Mouse (Mus musculus) myocyte (in vitro differentiated cells): ENCODE results near the gene Kat2b. TPM values are rescaled to one million over a fixed set of nuclear protein-coding genes. Genes with fewer than 3 reads are reported as not detected.

Experiments used
- H3K27me3 ChIP-seq: one replicate; pipeline ENCODE4 v1.6.1; 2011; ENCODE audit not compliant: control insufficient read depth, insufficient read depth, insufficient read length
- H3K36me3 ChIP-seq: one replicate; pipeline ENCODE4 v1.6.1; 2011; ENCODE audit not compliant: control insufficient read depth, insufficient read depth
- H3K4me2 ChIP-seq: one replicate; pipeline ENCODE4 v1.6.1; 2011; ENCODE audit warnings: low read depth, control low read depth
- H3K4me3 ChIP-seq: one replicate; pipeline ENCODE4 v1.5.1; 2011; ENCODE audit warnings: mild to moderate bottlenecking, control low read depth, moderate library complexity
- H3K79me2 ChIP-seq: one replicate; pipeline ENCODE4 v1.6.1; 2011; ENCODE audit not compliant: control insufficient read depth, insufficient read depth
- H3ac ChIP-seq: one replicate; pipeline ENCODE4 v1.6.1; 2011; ENCODE audit not compliant: control insufficient read depth, insufficient read length
- CEBPB ChIP-seq: IDR thresholded peaks from 2 replicates; pipeline ENCODE4 v1.6.1; 2011; ENCODE audit warnings: mild to moderate bottlenecking, moderate library complexity; ENCODE audit not compliant: poor library complexity, insufficient read depth, severe bottlenecking
- E2F4 ChIP-seq: IDR thresholded peaks from one replicate; pipeline ENCODE4 v1.6.1; 2011; ENCODE audit warnings: mild to moderate bottlenecking, control low read depth, moderate library complexity; ENCODE audit not compliant: insufficient read depth
- MAX ChIP-seq: IDR thresholded peaks from one replicate; pipeline ENCODE4 v1.6.1; 2011; ENCODE audit warnings: low read depth, mild to moderate bottlenecking, control low read depth
- MYOD1 ChIP-seq, 3 experiments: IDR thresholded peaks; one replicate each; pipeline ENCODE4 v1.6.1; 2011; ENCODE audit warnings: control low read depth in 2 of 3, low read depth in 2 of 3, mild to moderate bottlenecking in 2 of 3, moderate library complexity in 1 of 3; ENCODE audit not compliant: insufficient read length in 2 of 3, control insufficient read depth in 1 of 3
- MYOG ChIP-seq, 3 experiments: IDR thresholded peaks; one replicate each; pipeline ENCODE4 v1.6.1; 2011; ENCODE audit warnings: control low read depth in 2 of 3, low read depth in 2 of 3, mild to moderate bottlenecking in 2 of 3; ENCODE audit not compliant: insufficient read length in 2 of 3, control insufficient read depth in 1 of 3, insufficient read depth in 1 of 3
- POLR2A ChIP-seq: IDR thresholded peaks from one replicate; pipeline ENCODE4 v1.6.1; 2011; ENCODE audit warnings: low read depth, mild to moderate bottlenecking, control low read depth, moderate library complexity; ENCODE audit not compliant: insufficient read length
- POLR2AphosphoS2 ChIP-seq: IDR thresholded peaks from one replicate; pipeline ENCODE4 v1.6.1; 2011; ENCODE audit warnings: low read depth, control low read depth; ENCODE audit not compliant: insufficient read length
- REST ChIP-seq: IDR thresholded peaks from one replicate; pipeline ENCODE4 v1.6.1; 2011; ENCODE audit warnings: mild to moderate bottlenecking, control low read depth, moderate library complexity; ENCODE audit not compliant: insufficient read depth, insufficient read length
- SRF ChIP-seq: IDR thresholded peaks from one replicate; pipeline ENCODE4 v1.6.1; 2011; ENCODE audit warnings: low read depth; ENCODE audit not compliant: control insufficient read depth, insufficient read length
- TCF12 ChIP-seq: IDR thresholded peaks from one replicate; pipeline ENCODE4 v1.6.1; 2011; ENCODE audit warnings: mild to moderate bottlenecking, control low read depth; ENCODE audit not compliant: poor library complexity, insufficient read depth, severe bottlenecking
- TCF3 ChIP-seq: IDR thresholded peaks from one replicate; pipeline ENCODE4 v1.6.1; 2011; ENCODE audit warnings: low read depth, control low read depth; ENCODE audit not compliant: insufficient read length
- USF1 ChIP-seq: IDR thresholded peaks from one replicate; pipeline ENCODE4 v1.6.1; 2011; ENCODE audit warnings: low read depth, mild to moderate bottlenecking, control low read depth, moderate library complexity
- polyA plus RNA-seq: library from polyadenylated mRNA; unstranded; fragments of >200 nt; fragmentation: generic; extraction: Trizol; gene quantifications from one replicate; pipeline ENCODE4 v1.2.1, GENCODE M21; 2012; ENCODE audit warnings: missing spikeins

Kat2b gene
- polyA plus RNA-seq, 1 experiment: 4.2 TPM

DNA sequence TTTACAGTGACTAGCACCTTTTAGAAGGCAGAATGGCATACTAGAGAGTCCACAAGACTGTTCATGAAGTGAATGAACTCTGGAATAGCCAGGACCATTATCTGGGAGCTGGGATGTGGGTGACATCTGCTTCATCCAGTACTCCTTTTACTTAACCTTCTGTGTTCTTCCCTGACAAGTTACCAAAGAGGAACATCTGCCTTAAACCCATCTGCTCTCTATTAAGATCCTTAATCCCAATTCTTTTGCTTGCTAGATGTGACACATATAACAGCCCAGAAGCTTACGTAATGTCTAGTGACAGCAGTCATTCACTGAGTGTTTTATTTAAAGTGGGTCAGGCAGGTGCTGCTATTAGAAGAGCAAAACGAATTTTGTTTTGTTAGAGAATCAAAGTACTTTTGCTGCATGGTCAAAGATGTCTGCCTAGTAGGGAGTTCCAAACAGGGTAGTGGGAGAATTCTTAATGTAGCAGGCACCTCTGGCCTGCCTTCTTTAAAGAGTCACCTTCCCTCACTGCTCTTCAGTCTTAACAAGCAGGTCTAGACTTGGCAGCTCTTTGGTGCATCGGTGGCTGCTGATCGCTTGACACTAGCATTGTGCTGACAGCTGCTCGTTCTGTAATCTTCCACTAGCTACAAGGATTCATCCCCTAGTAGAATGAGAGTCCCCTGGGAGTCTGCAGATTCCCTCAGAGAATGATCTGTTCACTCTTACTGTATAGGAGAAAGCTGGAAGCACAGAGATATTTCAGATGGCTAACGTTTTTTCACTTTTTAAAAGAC, 94.6 kb downstream of the Kat2b start:
- TF ChIP-seq TCF12 (no peak), POLR2A (no peak), MAX (no peak), E2F4 (no peak), CEBPB (no peak), USF1 (no peak), MYOG (IDR thresholded peaks at IDR 0.05; ENCODE audit: control insufficient read depth in 1 of 3, insufficient read depth in 1 of 3, insufficient read length in 2 of 3, low read depth in 2 of 3) (no peak), POLR2AphosphoS2 (no peak), REST (no peak)
- Histone ChIP-seq H3K36me3 (no peaks in the 10 kb centered on the region), H3K4me3 (no peak overlapping the region), H3ac (no peak overlapping the region), H3K79me2 (no peaks in the 10 kb centered on the region), H3K4me2 (no peak overlapping the region), H3K27me3 (no peaks in the 10 kb centered on the region)

DNA sequence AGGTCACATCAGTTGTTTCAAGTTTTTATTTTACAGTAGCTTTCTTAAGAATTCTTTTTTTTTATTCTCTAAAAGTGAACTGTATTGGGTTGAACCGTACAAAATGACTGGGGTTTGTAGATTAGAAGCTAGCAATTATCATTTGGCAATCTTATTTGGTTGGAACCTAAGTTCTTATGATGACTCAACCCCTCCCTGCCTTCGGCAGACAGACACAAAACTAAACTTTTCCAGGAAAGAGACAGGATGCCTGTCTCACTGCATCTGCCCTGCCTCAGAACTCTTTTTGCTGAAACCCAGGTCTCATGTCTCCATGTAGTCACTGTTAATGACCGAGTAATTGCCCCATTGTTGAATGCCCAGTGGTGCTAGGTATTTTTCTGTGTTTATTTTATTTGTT, 97.6 kb downstream of the Kat2b start:
- Histone ChIP-seq H3K36me3 (no peaks in the 10 kb centered on the region), H3K27me3 (no peaks in the 10 kb centered on the region), H3ac (no peak overlapping the region), H3K79me2 (no peaks in the 10 kb centered on the region), H3K4me3 (no peak overlapping the region), H3K4me2 (no peak overlapping the region)
- TF ChIP-seq E2F4: no peak
- no peak for TF ChIP-seq MYOD1 (IDR thresholded peaks at IDR 0.05; ENCODE audit: control insufficient read depth in 1 of 3, insufficient read length in 2 of 3, low read depth in 2 of 3)
- TF ChIP-seq MYOG (IDR thresholded peaks at IDR 0.05; ENCODE audit: control insufficient read depth in 1 of 3, insufficient read depth in 1 of 3, insufficient read length in 2 of 3, low read depth in 2 of 3): no peak
- no peak for TF ChIP-seq SRF
- TF ChIP-seq MAX: no peak

GRCm38 (mm10) chr17:53664703-53665382, 98.2 kb downstream of the Kat2b start:
- Histone ChIP-seq H3K4me2 (no peak overlapping the region), H3K79me2 (no peaks in the 10 kb centered on the region), H3K36me3 (no peaks in the 10 kb centered on the region), H3K4me3 (no peak overlapping the region), H3ac (no peak overlapping the region), H3K27me3 (no peaks in the 10 kb centered on the region)
- TF ChIP-seq MAX (no peak), CEBPB (no peak), USF1 (no peak)

- Histone ChIP-seq H3K79me2 (no peaks in the 10 kb centered on the region), H3K4me3 (no peak overlapping the region), H3K27me3 (no peaks in the 10 kb centered on the region), H3K36me3 (peaks cover 3% of the 10 kb centered on the region), H3K4me2 (no peak overlapping the region), H3ac (no peak overlapping the region)
- no peak for TF ChIP-seq TCF3
- TF ChIP-seq MYOD1 (IDR thresholded peaks at IDR 0.05; ENCODE audit: control insufficient read depth in 1 of 3, insufficient read length in 2 of 3, low read depth in 2 of 3): no peak
- no peak for TF ChIP-seq USF1
- TF ChIP-seq REST: no peak
- TF ChIP-seq POLR2AphosphoS2: no peak
- no peak for TF ChIP-seq E2F4
- TF ChIP-seq CEBPB: no peak
- TF ChIP-seq MAX: no peak
- TF ChIP-seq SRF: no peak
- no peak for TF ChIP-seq TCF12
- no peak for TF ChIP-seq POLR2A
- TF ChIP-seq MYOG (IDR thresholded peaks at IDR 0.05; ENCODE audit: control insufficient read depth in 1 of 3, insufficient read depth in 1 of 3, insufficient read length in 2 of 3, low read depth in 2 of 3): no peak
Measured at GRCm38 (mm10) chr17:53670453-53670852, 103.8 kb downstream of the Kat2b start.

GRCm38 (mm10) chr17:53678716-53679115, 112.1 kb downstream of the Kat2b start:
- Histone ChIP-seq H3K79me2 (no peaks in the 10 kb centered on the region), H3ac (no peak overlapping the region), H3K27me3 (no peaks in the 10 kb centered on the region), H3K36me3 (peaks cover 31% of the 10 kb centered on the region), H3K4me3 (no peak overlapping the region), H3K4me2 (no peak overlapping the region)
- no peak for TF ChIP-seq POLR2AphosphoS2
- TF ChIP-seq POLR2A: no peak
- no peak for TF ChIP-seq MAX
- TF ChIP-seq CEBPB: no peak
- no peak for TF ChIP-seq MYOD1 (IDR thresholded peaks at IDR 0.05; ENCODE audit: control insufficient read depth in 1 of 3, insufficient read length in 2 of 3, low read depth in 2 of 3)
- TF ChIP-seq TCF3: no peak
- no peak for TF ChIP-seq MYOG (IDR thresholded peaks at IDR 0.05; ENCODE audit: control insufficient read depth in 1 of 3, insufficient read depth in 1 of 3, insufficient read length in 2 of 3, low read depth in 2 of 3)
- TF ChIP-seq TCF12: no peak
- TF ChIP-seq USF1: no peak
- no peak for TF ChIP-seq E2F4
